Mouse (Mus musculus) cerebellum, adult 2 months (tissue): ENCODE measurements around the gene Vgf. TPM values are rescaled to one million over a fixed set of nuclear protein-coding genes. Genes with fewer than 3 reads are reported as not detected.

Source experiments
- DNase-seq, 2 experiments: peaks; one replicate each; pipeline ENCODE4 v3.0.0; 2021
- H3K27ac ChIP-seq: fragments of 200-500 bp; 2 replicates; pipeline ENCODE4 v1.5.1; 2012; ENCODE audit warnings: low read length, control low read depth, inconsistent platforms; ENCODE audit not compliant: insufficient read depth
- H3K27me3 ChIP-seq: fragments of 200-500 bp; 2 replicates; pipeline ENCODE4 v1.6.1; 2012; ENCODE audit warnings: inconsistent platforms, mild to moderate bottlenecking, low read length, moderate library complexity; ENCODE audit not compliant: control insufficient read depth, insufficient read depth
- H3K4me1 ChIP-seq: fragments of 200-500 bp; 2 replicates; pipeline ENCODE4 v1.6.1; 2011; ENCODE audit warnings: low read length; ENCODE audit not compliant: control insufficient read depth, insufficient read depth
- H3K4me3 ChIP-seq: fragments of 200-500 bp; replicated peaks from 2 replicates; pipeline ENCODE3; 2011; ENCODE audit warnings: mild to moderate bottlenecking, low read depth, low read length, control low read depth; ENCODE audit not compliant: insufficient read depth
- CTCF ChIP-seq: fragments of 200-500 bp; IDR thresholded peaks from 2 replicates; pipeline ENCODE4 v1.5.1; 2011; ENCODE audit warnings: low read depth, mild to moderate bottlenecking, control low read depth, low read length, moderate library complexity, borderline replicate concordance; ENCODE audit not compliant: insufficient read depth
- POLR2A ChIP-seq: fragments of 200-500 bp; IDR thresholded peaks from 2 replicates; pipeline ENCODE4 v1.6.1; 2011; ENCODE audit warnings: low read length, control low read depth, borderline replicate concordance; ENCODE audit not compliant: insufficient read depth
- WGBS: fragments of 180-500 bp; shearing (Covaris S2); methylation state at CpG from one replicate; pipeline ENCODE4 v1.1.7; 2018; 5-methylcytosine and 5-hydroxymethylcytosine counted together
- polyA plus RNA-seq: library from polyadenylated mRNA; depleted of rRNA; stranded (reverse); fragments of >200 nt; gene quantifications from 2 replicates; pipeline ENCODE4 v1.2.3, GENCODE M21; 2012; rRNA removed

Vgf gene
- polyA plus RNA-seq, 1 experiment: 62.1 TPM

GRCm38 (mm10) chr5:137073141-137073540 lies 46.9 kb downstream of the Vgf start:
- WGBS: 94% methylated on average over 8 of the region's 8 CpGs
- DNase-seq: no peak
- Histone ChIP-seq H3K4me1 (peaks cover 31% of the 10 kb centered on the region), H3K4me3 (no peak overlapping the region), H3K27ac (no peak overlapping the region), H3K27me3 (no peaks in the 10 kb centered on the region)
- TF ChIP-seq POLR2A (no peak), CTCF (no peak)

- TF ChIP-seq CTCF: no peak
- no peak for TF ChIP-seq POLR2A
- peaks cover 31% of the 10 kb centered on the region for H3K4me1 ChIP-seq
- DNase-seq: no peak
- 82% methylated on average over 6 of the region's 6 CpGs for WGBS
- H3K4me3 ChIP-seq: no peak overlapping the region
- no peak overlapping the region for H3K27ac ChIP-seq
- no peaks in the 10 kb centered on the region for H3K27me3 ChIP-seq
Measured at GRCm38 (mm10) chr5:137074191-137074651, 48.0 kb downstream of the Vgf start.

GRCm38 (mm10) chr5:137075726-137076125 lies 49.5 kb downstream of the Vgf start:
- Histone ChIP-seq H3K27ac (no peak overlapping the region), H3K4me1 (peaks cover 31% of the 10 kb centered on the region), H3K27me3 (no peaks in the 10 kb centered on the region), H3K4me3 (no peak overlapping the region)
- no peak for TF ChIP-seq POLR2A
- TF ChIP-seq CTCF: no peak
- WGBS: 24% methylated on average over 6 of the region's 6 CpGs
- peak; percentile 65 to 81 for DNase-seq

- Histone ChIP-seq H3K27me3 (no peaks in the 10 kb centered on the region), H3K27ac (peak overlapping the region; percentile 36; the same call in 1 of the 2 replicates), H3K4me1 (peaks cover 31% of the 10 kb centered on the region), H3K4me3 (no peak overlapping the region)
- WGBS: 18% methylated on average over 12 of the region's 12 CpGs
- peak; percentile 27 to 73 for DNase-seq
- TF ChIP-seq CTCF: no peak
- no peak for TF ChIP-seq POLR2A
Measured at GRCm38 (mm10) chr5:137076191-137076930, 50.2 kb downstream of the Vgf start.

- peaks cover 31% of the 10 kb centered on the region for H3K4me1 ChIP-seq
- DNase-seq: no peak
- H3K27ac ChIP-seq: no peak overlapping the region
- 87% methylated on average over 7 of the region's 7 CpGs for WGBS
- no peak overlapping the region for H3K4me3 ChIP-seq
- no peaks in the 10 kb centered on the region for H3K27me3 ChIP-seq
- TF ChIP-seq POLR2A (no peak), CTCF (no peak)
Measured at GRCm38 (mm10) chr5:137077187-137077586, 51.0 kb downstream of the Vgf start.

- H3K27ac ChIP-seq: no peak overlapping the region
- H3K4me3 ChIP-seq: no peak overlapping the region
- no peak for TF ChIP-seq POLR2A
- no peak for TF ChIP-seq CTCF
- H3K4me1 ChIP-seq: peaks cover 23% of the 10 kb centered on the region
- no peak for DNase-seq
- 71% methylated on average over 14 of the region's 14 CpGs for WGBS
- no peaks in the 10 kb centered on the region for H3K27me3 ChIP-seq
Measured at GRCm38 (mm10) chr5:137078041-137078440, 51.8 kb downstream of the Vgf start.

- H3K4me1 ChIP-seq: peaks cover 22% of the 10 kb centered on the region
- H3K4me3 ChIP-seq: no peak overlapping the region
- DNase-seq: no peak
- WGBS: 79% methylated on average over 6 of the region's 6 CpGs
- no peak for TF ChIP-seq POLR2A
- no peak for TF ChIP-seq CTCF
- no peak overlapping the region for H3K27ac ChIP-seq
- H3K27me3 ChIP-seq: no peaks in the 10 kb centered on the region
Measured at GRCm38 (mm10) chr5:137078616-137079015, 52.4 kb downstream of the Vgf start.

DNA sequence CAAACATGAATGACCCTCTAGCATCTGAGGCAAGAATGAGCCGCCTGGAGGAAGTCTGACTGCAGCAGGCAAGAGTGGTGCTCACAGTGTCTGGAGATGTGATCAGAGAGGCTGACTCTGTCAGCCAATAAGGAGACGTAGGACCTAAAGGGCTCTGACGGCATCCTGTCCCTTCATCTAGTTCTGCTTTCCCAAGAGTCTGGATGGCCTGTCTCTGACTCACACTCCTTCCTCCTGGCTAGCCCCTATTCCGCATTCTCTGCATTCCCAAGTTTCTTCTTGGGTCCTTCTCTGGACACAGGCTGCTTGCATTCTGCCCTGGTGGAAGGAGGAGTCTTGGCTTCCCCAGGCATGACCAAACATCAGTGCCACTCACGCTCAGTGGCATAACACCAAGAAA lies 53.7 kb downstream of the Vgf start:
- 88% methylated on average over 5 of the region's 5 CpGs for WGBS
- TF ChIP-seq CTCF (no peak), POLR2A (no peak)
- DNase-seq: no peak
- no peaks in the 10 kb centered on the region for H3K27me3 ChIP-seq
- no peak overlapping the region for H3K27ac ChIP-seq
- H3K4me3 ChIP-seq: no peak overlapping the region
- peaks cover 18% of the 10 kb centered on the region for H3K4me1 ChIP-seq

Other genes starting within 250 kb of the Vgf start
- 3.2 and 4.0 TPM in 2 replicates for gene Col26a1, start 143.2 kb upstream of the Vgf start, polyA plus RNA-seq
- 58.7 and 63.1 TPM in 2 replicates for gene Ift22, start 118.2 kb upstream of the Vgf start, polyA plus RNA-seq
- gene Fis1, start 73.1 kb upstream of the Vgf start, polyA plus RNA-seq: 408 and 473 TPM in 2 replicates
- 0.21 and 0.25 TPM in 2 replicates for gene Cldn15, start 59.8 kb upstream of the Vgf start, polyA plus RNA-seq
- gene Plod3, start 39.4 kb upstream of the Vgf start, polyA plus RNA-seq: 38.6 and 39.7 TPM in 2 replicates
- gene Znhit1, start 38.4 kb upstream of the Vgf start, polyA plus RNA-seq: 86.8 and 95.4 TPM in 2 replicates
- gene Ap1s1, start 19.7 kb downstream of the Vgf start, polyA plus RNA-seq: 147 and 168 TPM in 2 replicates
- 0.38 and 0.48 TPM in 2 replicates for gene Serpine1, start 45.9 kb downstream of the Vgf start, polyA plus RNA-seq
- gene Trim56, start 89.8 kb downstream of the Vgf start, polyA plus RNA-seq: 1.9 TPM in 2 replicates
- not detected in 2 replicates for gene Muc3, start 122.9 kb downstream of the Vgf start, polyA plus RNA-seq
- gene Muc3a, start 186.0 kb downstream of the Vgf start, polyA plus RNA-seq: 27.1 and 36.4 TPM in 2 replicates